Mouse (Mus musculus): Measurements from ENCODE around the gene 2810459M11Rik. TPM values are rescaled to one million over a fixed set of nuclear protein-coding genes. Genes with fewer than 3 reads are reported as not detected.

2810459M11Rik gene
- total RNA-seq, 2 experiments from 2014 or later = not detected

- ATAC-seq (ENCODE audit: poor library complexity, severe bottlenecking) = no peak
Observed at GRCm38 (mm10) chr1:86048744-86049143, 3.1 kb downstream of the 2810459M11Rik start.

- no peak for ATAC-seq (ENCODE audit: poor library complexity, severe bottlenecking)
Observed at GRCm38 (mm10) chr1:86053198-86053921, 7.7 kb downstream of the 2810459M11Rik start.

- ATAC-seq (ENCODE audit: poor library complexity, severe bottlenecking) = no peak
Observed at GRCm38 (mm10) chr1:86054943-86055342, 9.3 kb downstream of the 2810459M11Rik start.

GRCm38 (mm10) chr1:86056284-86056683 lies 10.6 kb downstream of the 2810459M11Rik start:
- no peak for ATAC-seq (ENCODE audit: poor library complexity, severe bottlenecking)

GRCm38 (mm10) chr1:86058856-86059769 lies 13.4 kb downstream of the 2810459M11Rik start:
- peak; percentile 84 for ATAC-seq (ENCODE audit: poor library complexity, severe bottlenecking)

GRCm38 (mm10) chr1:86062523-86062922 lies 16.9 kb downstream of the 2810459M11Rik start:
- no peak for ATAC-seq (ENCODE audit: poor library complexity, severe bottlenecking)

GRCm38 (mm10) chr1:86064271-86064991 lies 18.8 kb downstream of the 2810459M11Rik start, which contains the start of gene Psmd1:
Psmd1 (plus strand) TSS chr1:86064387.
- peak; percentile 91 for ATAC-seq (ENCODE audit: poor library complexity, severe bottlenecking)

- no peak for ATAC-seq (ENCODE audit: poor library complexity, severe bottlenecking)
Observed at GRCm38 (mm10) chr1:86076565-86076964, 30.9 kb downstream of the 2810459M11Rik start.

- ATAC-seq (ENCODE audit: poor library complexity, severe bottlenecking) = no peak
Observed at GRCm38 (mm10) chr1:86094413-86094812, 48.8 kb downstream of the 2810459M11Rik start.

GRCm38 (mm10) chr1:86105054-86105453 lies 59.4 kb downstream of the 2810459M11Rik start:
- ATAC-seq (ENCODE audit: poor library complexity, severe bottlenecking) = no peak

Other genes with a start within 250 kb of the 2810459M11Rik start
- 32.8 and 32.9 TPM in 2 replicates for gene Itm2c, start 151.6 kb upstream of the 2810459M11Rik start, total RNA-seq (2015)
- 77.9 and 83.6 TPM in 2 replicates for gene Itm2c, start 151.6 kb upstream of the 2810459M11Rik start, total RNA-seq (2017)
- gene 4933407L21Rik, start 117.4 kb upstream of the 2810459M11Rik start, total RNA-seq (2015) = not detected in 2 replicates
- 0.22 TPM in 1 of 2 replicates, not detected in the other for gene 4933407L21Rik, start 117.4 kb upstream of the 2810459M11Rik start, total RNA-seq (2017)
- gene Gpr55, start 84.9 kb upstream of the 2810459M11Rik start, total RNA-seq (2015) = 0.07 TPM in 2 replicates
- gene Gpr55, start 84.9 kb upstream of the 2810459M11Rik start, total RNA-seq (2017) = 0.33 and 0.53 TPM in 2 replicates
- gene Spata3, start 29.0 kb upstream of the 2810459M11Rik start, total RNA-seq (2015) = not detected in 2 replicates
- not detected in 2 replicates for gene Spata3, start 29.0 kb upstream of the 2810459M11Rik start, total RNA-seq (2017)
- gene Psmd1, start 18.5 kb downstream of the 2810459M11Rik start, total RNA-seq (2015) = 58.4 and 59.6 TPM in 2 replicates
- 89.5 and 91.9 TPM in 2 replicates for gene Psmd1, start 18.5 kb downstream of the 2810459M11Rik start, total RNA-seq (2017)
- not detected in 2 replicates for gene Htr2b, start 66.1 kb downstream of the 2810459M11Rik start, total RNA-seq (2015)
- not detected in 2 replicates for gene Htr2b, start 66.1 kb downstream of the 2810459M11Rik start, total RNA-seq (2017)
- gene Gm21972, start 87.8 kb downstream of the 2810459M11Rik start, total RNA-seq (2015) = 1.2 TPM in 1 of 2 replicates, not detected in the other
- gene Gm21972, start 87.8 kb downstream of the 2810459M11Rik start, total RNA-seq (2017) = 0.84 and 4.3 TPM in 2 replicates
- gene Armc9, start 108.9 kb downstream of the 2810459M11Rik start, total RNA-seq (2015) = 2.1 and 2.8 TPM in 2 replicates
- gene Armc9, start 108.9 kb downstream of the 2810459M11Rik start, total RNA-seq (2017) = 2.1 and 4.5 TPM in 2 replicates

Measured in megakaryocyte, adult 5-6 weeks (primary cell).